In genomic region chr7:126537820-126538585, GRCm38 (mm10) we compare ENCODE assay signal across 8 mouse cellular contexts. TPM values are rescaled to one million over a fixed set of nuclear protein-coding genes. Genes with fewer than 3 reads are reported as not detected.
DNase-seq lines count a peak whose midpoint lies in the region; ATAC-seq lines count a peak whose summit lies in the region.

No protein-coding gene starts in this region.

- H3K4me3 ChIP-seq in heart, embryonic 10.5 days, result no peak overlapping the region
- no peak overlapping the region for H3K4me3 ChIP-seq in heart, embryonic 12.5 days
- no peak overlapping the region for H3K4me3 ChIP-seq in midbrain, embryonic 11.5 days (ENCODE audit: low read depth, low read length)
- no peak overlapping the region for H3K4me3 ChIP-seq in midbrain, embryonic 13.5 days (replicated peaks)
- H3K4me3 ChIP-seq in intestine, embryonic 16.5 days (ENCODE audit: low read length), result no peak overlapping the region

- H3K4me2 ChIP-seq in heart, embryonic 12.5 days, result no peak overlapping the region
- no peak overlapping the region for H3K4me2 ChIP-seq in midbrain, embryonic 11.5 days
- H3K4me2 ChIP-seq in midbrain, embryonic 13.5 days (replicated peaks), result no peak overlapping the region
- H3K4me2 ChIP-seq in intestine, embryonic 16.5 days (ENCODE audit: low read depth, low read length), result no peak overlapping the region

- peaks cover 20% of the 10 kb centered on the region for H3K27me3 ChIP-seq in heart, embryonic 10.5 days (ENCODE audit: insufficient read depth, poor library complexity, severe bottlenecking)
- peaks cover 11% of the 10 kb centered on the region for H3K27me3 ChIP-seq in heart, embryonic 12.5 days (replicated peaks)
- H3K27me3 ChIP-seq in midbrain, embryonic 11.5 days (ENCODE audit: control insufficient read depth, insufficient read depth, low read length), result peaks cover 17% of the 10 kb centered on the region
- H3K27me3 ChIP-seq in midbrain, embryonic 13.5 days, result peaks cover 12% of the 10 kb centered on the region
- peaks cover 2% of the 10 kb centered on the region; the same call in 1 of the 2 replicates for H3K27me3 ChIP-seq in intestine, embryonic 16.5 days (replicated peaks; ENCODE audit: control insufficient read depth, insufficient read depth, low read length)

- ATAC-seq in heart, embryonic 12.5 days (ENCODE audit: insufficient number of reproducible peaks, low FRiP score), result no peak
- no peak for ATAC-seq in midbrain, embryonic 11.5 days (ENCODE audit: low FRiP score)
- ATAC-seq in midbrain, embryonic 13.5 days, result no peak
- no peak for ATAC-seq in intestine, embryonic 16.5 days

- 0 out of 2 replicates have a peak, but pooled peaks cover 4% of the 10 kb centered on the region for H3K4me1 ChIP-seq in heart, embryonic 10.5 days
- 0 out of 2 replicates have a peak, but pooled peaks cover 5% of the 10 kb centered on the region for H3K4me1 ChIP-seq in heart, embryonic 12.5 days (replicated peaks)
- peaks cover 3% of the 10 kb centered on the region; the same call in 1 of the 2 replicates for H3K4me1 ChIP-seq in midbrain, embryonic 11.5 days (ENCODE audit: control insufficient read depth, insufficient read depth, low read length)
- peaks cover 9% of the 10 kb centered on the region for H3K4me1 ChIP-seq in midbrain, embryonic 13.5 days (replicated peaks)
- H3K4me1 ChIP-seq in intestine, embryonic 16.5 days (ENCODE audit: control insufficient read depth, insufficient read depth, low read length), result peaks cover 5% of the 10 kb centered on the region; the same call in 1 of the 2 replicates

- peak; percentile 72 for DNase-seq in heart, embryonic 10.5 days (ENCODE audit: low spot score)
- peak; percentile 91 for DNase-seq in midbrain, embryonic 11.5 days (ENCODE audit: low spot score, missing footprints)
- peak; percentile 54 for DNase-seq in c-Kit-positive CD71-negative TER-119-negative erythroid progenitor cells, embryonic 14.5 days (ENCODE audit: low read depth)
- DNase-seq in retina, embryonic 14.5 days (ENCODE audit: low spot score), result peak; percentile 73
- DNase-seq in left cerebral cortex, adult 11 months (ENCODE audit: low spot score), result no peak

- 70% methylated on average over 5 of the region's 5 CpGs for WGBS in heart, embryonic 10.5 days
- WGBS in heart, embryonic 12.5 days, result 73% methylated on average over 5 of the region's 5 CpGs
- 80% methylated on average over 5 of the region's 5 CpGs for whole genome bisulfite sequencing in midbrain, embryonic 11.5 days
- WGBS in midbrain, embryonic 13.5 days, result 84% methylated on average over 5 of the region's 5 CpGs
- WGBS in intestine, embryonic 16.5 days, result 73% methylated on average over 5 of the region's 5 CpGs

- H3K36me3 ChIP-seq in heart, embryonic 10.5 days, result 0 out of 2 replicates have a peak, but pooled peaks cover 2% of the 10 kb centered on the region
- no peaks in the 10 kb centered on the region for H3K36me3 ChIP-seq in heart, embryonic 12.5 days
- H3K36me3 ChIP-seq in midbrain, embryonic 11.5 days (ENCODE audit: control insufficient read depth, insufficient read depth, low read length), result no peaks in the 10 kb centered on the region
- no peaks in the 10 kb centered on the region for H3K36me3 ChIP-seq in midbrain, embryonic 13.5 days
- H3K36me3 ChIP-seq in intestine, embryonic 16.5 days (ENCODE audit: control insufficient read depth, insufficient read depth, low read length), result no peaks in the 10 kb centered on the region

- H3K27ac ChIP-seq in heart, embryonic 10.5 days, result no peak overlapping the region
- no peak overlapping the region for H3K27ac ChIP-seq in heart, embryonic 12.5 days (ENCODE audit: poor library complexity, severe bottlenecking)
- no peak overlapping the region for H3K27ac ChIP-seq in midbrain, embryonic 11.5 days (ENCODE audit: low read depth, low read length)
- no peak overlapping the region for H3K27ac ChIP-seq in midbrain, embryonic 13.5 days
- no peak overlapping the region for H3K27ac ChIP-seq in intestine, embryonic 16.5 days (ENCODE audit: low read length)

- no peaks in the 10 kb centered on the region for H3K9me3 ChIP-seq in heart, embryonic 10.5 days
- H3K9me3 ChIP-seq in heart, embryonic 12.5 days (replicated peaks), result no peaks in the 10 kb centered on the region
- no peaks in the 10 kb centered on the region for H3K9me3 ChIP-seq in midbrain, embryonic 11.5 days (ENCODE audit: control insufficient read depth, low read length)
- no peaks in the 10 kb centered on the region for H3K9me3 ChIP-seq in midbrain, embryonic 13.5 days
- no peaks in the 10 kb centered on the region for H3K9me3 ChIP-seq in intestine, embryonic 16.5 days (ENCODE audit: control insufficient read depth, low read length)

- no peak overlapping the region for H3K9ac ChIP-seq in heart, embryonic 12.5 days
- H3K9ac ChIP-seq in midbrain, embryonic 11.5 days (ENCODE audit: low read length), result no peak overlapping the region
- no peak overlapping the region for H3K9ac ChIP-seq in midbrain, embryonic 13.5 days (replicated peaks)
- no peak overlapping the region for H3K9ac ChIP-seq in intestine, embryonic 16.5 days (ENCODE audit: low read depth, low read length)

RNA-seq across cellular contexts. Expression of gene Eif3c, which starts 28.2 kb away (rescaled TPM):
- polyA plus RNA-seq in heart, embryonic 10.5 days (2016; fragmentation: Nextera tagmentation; extraction: Ambion mirVana), result 155 and 179 TPM in 2 replicates
- 148 and 151 TPM in 2 replicates for polyA plus RNA-seq in heart, embryonic 12.5 days (2016; fragmentation: Nextera tagmentation; extraction: Ambion mirVana)
- 189 and 198 TPM in 2 replicates for polyA plus RNA-seq in midbrain, embryonic 11.5 days (2014; fragmentation: Nextera tagmentation; extraction: Ambion mirVana)
- 207 and 213 TPM in 2 replicates for polyA plus RNA-seq in midbrain, embryonic 13.5 days (2015; fragmentation: Nextera tagmentation; extraction: Ambion mirVana)
- 180 and 194 TPM in 2 replicates for polyA plus RNA-seq in intestine, embryonic 16.5 days (2015; fragmentation: Nextera tagmentation; extraction: Ambion mirVana)

RNA-seq across cellular contexts. Expression of gene Atxn2l, which starts 34.8 kb away (rescaled TPM):
- polyA plus RNA-seq in heart, embryonic 10.5 days (2016; fragmentation: Nextera tagmentation; extraction: Ambion mirVana), result 43.6 and 52.3 TPM in 2 replicates
- polyA plus RNA-seq in heart, embryonic 12.5 days (2016; fragmentation: Nextera tagmentation; extraction: Ambion mirVana), result 49.7 and 52.5 TPM in 2 replicates
- 52.7 and 58.6 TPM in 2 replicates for polyA plus RNA-seq in midbrain, embryonic 11.5 days (2014; fragmentation: Nextera tagmentation; extraction: Ambion mirVana)
- polyA plus RNA-seq in midbrain, embryonic 13.5 days (2015; fragmentation: Nextera tagmentation; extraction: Ambion mirVana), result 65.1 and 76.5 TPM in 2 replicates
- 25.8 and 29.4 TPM in 2 replicates for polyA plus RNA-seq in intestine, embryonic 16.5 days (2015; fragmentation: Nextera tagmentation; extraction: Ambion mirVana)

RNA-seq across cellular contexts. Expression of gene Apobr, which starts 46.7 kb away (rescaled TPM):
- polyA plus RNA-seq in heart, embryonic 10.5 days (2016; fragmentation: Nextera tagmentation; extraction: Ambion mirVana), result 0.18 and 0.23 TPM in 2 replicates
- 0.27 and 0.40 TPM in 2 replicates for polyA plus RNA-seq in heart, embryonic 12.5 days (2016; fragmentation: Nextera tagmentation; extraction: Ambion mirVana)
- polyA plus RNA-seq in midbrain, embryonic 11.5 days (2014; fragmentation: Nextera tagmentation; extraction: Ambion mirVana), result 0.46 and 0.57 TPM in 2 replicates
- 0.21 and 0.69 TPM in 2 replicates for polyA plus RNA-seq in midbrain, embryonic 13.5 days (2015; fragmentation: Nextera tagmentation; extraction: Ambion mirVana)
- 0.65 and 1.5 TPM in 2 replicates for polyA plus RNA-seq in intestine, embryonic 16.5 days (2015; fragmentation: Nextera tagmentation; extraction: Ambion mirVana)

RNA-seq across cellular contexts. Expression of gene Cln3, which starts 47.6 kb away (rescaled TPM):
- polyA plus RNA-seq in heart, embryonic 10.5 days (2016; fragmentation: Nextera tagmentation; extraction: Ambion mirVana), result 19.8 and 23.3 TPM in 2 replicates
- polyA plus RNA-seq in heart, embryonic 12.5 days (2016; fragmentation: Nextera tagmentation; extraction: Ambion mirVana), result 20.0 and 24.5 TPM in 2 replicates
- polyA plus RNA-seq in midbrain, embryonic 11.5 days (2014; fragmentation: Nextera tagmentation; extraction: Ambion mirVana), result 22.4 and 23.4 TPM in 2 replicates
- 27.7 and 28.8 TPM in 2 replicates for polyA plus RNA-seq in midbrain, embryonic 13.5 days (2015; fragmentation: Nextera tagmentation; extraction: Ambion mirVana)
- 44.7 and 54.7 TPM in 2 replicates for polyA plus RNA-seq in intestine, embryonic 16.5 days (2015; fragmentation: Nextera tagmentation; extraction: Ambion mirVana)

RNA-seq across cellular contexts. Expression of gene Tufm, which starts 50.8 kb away (rescaled TPM):
- polyA plus RNA-seq in heart, embryonic 10.5 days (2016; fragmentation: Nextera tagmentation; extraction: Ambion mirVana), result 199 and 204 TPM in 2 replicates
- polyA plus RNA-seq in heart, embryonic 12.5 days (2016; fragmentation: Nextera tagmentation; extraction: Ambion mirVana), result 167 and 168 TPM in 2 replicates
- polyA plus RNA-seq in midbrain, embryonic 11.5 days (2014; fragmentation: Nextera tagmentation; extraction: Ambion mirVana), result 133 and 146 TPM in 2 replicates
- 117 and 124 TPM in 2 replicates for polyA plus RNA-seq in midbrain, embryonic 13.5 days (2015; fragmentation: Nextera tagmentation; extraction: Ambion mirVana)
- 229 and 244 TPM in 2 replicates for polyA plus RNA-seq in intestine, embryonic 16.5 days (2015; fragmentation: Nextera tagmentation; extraction: Ambion mirVana)
